ENCODE assay signal across 16 mouse cellular contexts in the genomic region with DNA sequence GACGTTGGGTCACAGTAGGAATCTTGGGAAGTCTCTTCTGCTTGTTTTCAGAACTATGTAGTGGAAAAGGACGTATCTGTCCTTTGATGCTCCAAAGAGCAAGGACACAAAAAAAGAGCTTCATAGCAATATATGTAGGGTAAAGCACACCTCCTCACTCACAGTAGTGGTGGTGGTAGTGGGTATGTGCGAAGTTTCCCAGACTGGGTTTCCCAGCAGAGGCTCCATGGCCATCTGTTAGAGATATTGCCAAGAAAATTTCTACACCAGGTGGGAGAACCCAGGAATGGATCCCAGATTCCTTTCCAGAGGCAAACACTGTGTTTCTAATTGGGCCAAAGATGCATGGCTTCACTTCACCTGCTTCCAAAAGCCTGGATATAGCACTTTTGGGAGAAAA.
DNase-seq lines count a peak whose midpoint lies in the region.
"Had no signal": no experiment of that assay in that cellular context is flagged by ENCODE, and none has a peak within 500 bp of the region (broad histone marks: within the 10 kb centered on the region; RNA-seq: fewer than 3 reads in every experiment).

No protein-coding gene starts in this region.

- intact Hi-C loops in left cerebral cortex, postnatal 36 days (cut with DNase I): no loop called here
- intact Hi-C loops in gastrocnemius, postnatal 36 days (cut with DNase I): no loop called here

- peak; percentile 13 to 20 for DNase-seq in layer of hippocampus, adult 8-10 months (ENCODE audit: low spot score in 2 of 2)
- DNase-seq in layer of hippocampus, adult 9-10 months (ENCODE audit: low spot score): no peak
- DNase-seq in brain, adult 2 months (ENCODE audit: low read depth, low spot score): peak; percentile 85
- DNase-seq in frontal cortex, adult 2 months (ENCODE audit: extremely low spot score in 1 of 2, low spot score in 1 of 2): peak; percentile 70 to 84
- DNase-seq in left cerebral cortex, postnatal 36 days (ENCODE audit: low spot score in 2 of 2): peak; percentile 56 to 64
- DNase-seq in urinary bladder, postnatal 36 days (ENCODE audit: low spot score in 2 of 2): no peak
- DNase-seq in gastrocnemius, postnatal 36 days: no peak
- DNase-seq: adrenal gland, postnatal 36 days; cerebellum, adult 11-12 months; cerebellum, postnatal 25 days; embryo, embryonic 11 days; kidney, adult 11 months; liver, embryonic 13.5 days; lung, embryonic 14.5 days; lung, postnatal 36 days; thymus, postnatal 14 days had no signal

Comparison
In these comparisons a context has a peak if more than half of its experiments do, and no peak if none do; other contexts are left out.
1. DNase-seq: peak in layer of hippocampus, adult 8-10 months (2 of 2), brain, adult 2 months (single experiment), frontal cortex, adult 2 months (2 of 2) and left cerebral cortex, postnatal 36 days (2 of 2); none in layer of hippocampus, adult 9-10 months (single experiment), urinary bladder, postnatal 36 days (0 of 2) and gastrocnemius, postnatal 36 days (0 of 2).